Mouse (Mus musculus): ENCODE data around the gene Tgfbr3.

- TF ChIP-seq EP300 (IDR thresholded peaks at IDR 0.05; ENCODE audit: low read depth) (no peak), CTCF (IDR thresholded peaks at IDR 0.05; ENCODE audit: low read depth) (no peak)
Observed at GRCm38 (mm10) chr5:107080986-107081624, 208.3 kb downstream of the Tgfbr3 start.
